Mouse (Mus musculus) intestine, postnatal 0 days (tissue): Measurements from ENCODE around the gene Preb. TPM values are rescaled to one million over a fixed set of nuclear protein-coding genes. Genes with fewer than 3 reads are reported as not detected.
A peak's percentile ranks its signal among the peaks of the same experiment; 100 is the strongest.

Source experiments
- ATAC-seq: fragments of 200-750 bp; cut with Nextera tagmentation; 2 replicates; pipeline ENCODE4 v1.8.0; 2017; ENCODE audit warnings: mild to moderate bottlenecking, moderate TSS enrichment, moderate library complexity
- H3K27ac ChIP-seq: fragments of 300-500 bp; sonication (generic); 2 replicates; pipeline ENCODE4 v1.5.1; 2014; ENCODE audit warnings: mild to moderate bottlenecking, low read depth, low read length, moderate library complexity
- H3K27me3 ChIP-seq: fragments of 300-500 bp; sonication (generic); replicated peaks from 2 replicates; pipeline ENCODE4 v1.6.1; 2014; ENCODE audit warnings: low read length, mixed read lengths; ENCODE audit not compliant: control insufficient read depth, insufficient read depth
- H3K36me3 ChIP-seq: fragments of 300-500 bp; sonication (generic); 2 replicates; pipeline ENCODE4 v1.6.1; 2014; ENCODE audit warnings: mild to moderate bottlenecking, moderate library complexity; ENCODE audit not compliant: control insufficient read depth, insufficient read depth
- H3K4me1 ChIP-seq: fragments of 300-500 bp; sonication (generic); replicated peaks from 2 replicates; pipeline ENCODE4 v1.6.1; 2014; ENCODE audit warnings: antibody characterized with exemption, low read length, mixed read lengths; ENCODE audit not compliant: control insufficient read depth, insufficient read depth
- H3K4me2 ChIP-seq: fragments of 300-500 bp; sonication (generic); replicated peaks from 2 replicates; pipeline ENCODE4 v1.6.1; 2014; ENCODE audit warnings: low read depth, mild to moderate bottlenecking, moderate library complexity
- H3K4me3 ChIP-seq: fragments of 300-500 bp; sonication (generic); 2 replicates; pipeline ENCODE4 v1.5.1; 2014; ENCODE audit warnings: low read depth, low read length
- H3K9ac ChIP-seq: fragments of 300-500 bp; sonication (generic); 2 replicates; pipeline ENCODE4 v1.6.1; 2014; ENCODE audit warnings: mild to moderate bottlenecking, low read depth, low read length
- H3K9me3 ChIP-seq: fragments of 300-500 bp; sonication (generic); 2 replicates; pipeline ENCODE4 v1.6.1; 2016; ENCODE audit warnings: mixed run types; ENCODE audit not compliant: control insufficient read depth
- CTCF ChIP-seq: sonication (generic); IDR thresholded peaks from 2 replicates; pipeline ENCODE4 v1.5.1; 2016; ENCODE audit warnings: low read depth, mild to moderate bottlenecking, control low read depth, antibody characterized with exemption, moderate library complexity
- WGBS: fragments of 180-500 bp; shearing (Covaris S2); extraction: QIAGEN DNeasy Blood & Tissue Kit; methylation state at CpG from one replicate; pipeline ENCODE4 v1.1.7; 2014; 5-methylcytosine and 5-hydroxymethylcytosine counted together
- polyA plus RNA-seq: library from polyadenylated mRNA; unstranded; fragments of >200 nt; fragmentation: Nextera tagmentation; extraction: Ambion mirVana; gene quantifications from 2 replicates; pipeline ENCODE4 v1.2.1, GENCODE M21; 2015

The Preb gene
- polyA plus RNA-seq, 1 experiment from 2014 or later = 150 TPM

DNA sequence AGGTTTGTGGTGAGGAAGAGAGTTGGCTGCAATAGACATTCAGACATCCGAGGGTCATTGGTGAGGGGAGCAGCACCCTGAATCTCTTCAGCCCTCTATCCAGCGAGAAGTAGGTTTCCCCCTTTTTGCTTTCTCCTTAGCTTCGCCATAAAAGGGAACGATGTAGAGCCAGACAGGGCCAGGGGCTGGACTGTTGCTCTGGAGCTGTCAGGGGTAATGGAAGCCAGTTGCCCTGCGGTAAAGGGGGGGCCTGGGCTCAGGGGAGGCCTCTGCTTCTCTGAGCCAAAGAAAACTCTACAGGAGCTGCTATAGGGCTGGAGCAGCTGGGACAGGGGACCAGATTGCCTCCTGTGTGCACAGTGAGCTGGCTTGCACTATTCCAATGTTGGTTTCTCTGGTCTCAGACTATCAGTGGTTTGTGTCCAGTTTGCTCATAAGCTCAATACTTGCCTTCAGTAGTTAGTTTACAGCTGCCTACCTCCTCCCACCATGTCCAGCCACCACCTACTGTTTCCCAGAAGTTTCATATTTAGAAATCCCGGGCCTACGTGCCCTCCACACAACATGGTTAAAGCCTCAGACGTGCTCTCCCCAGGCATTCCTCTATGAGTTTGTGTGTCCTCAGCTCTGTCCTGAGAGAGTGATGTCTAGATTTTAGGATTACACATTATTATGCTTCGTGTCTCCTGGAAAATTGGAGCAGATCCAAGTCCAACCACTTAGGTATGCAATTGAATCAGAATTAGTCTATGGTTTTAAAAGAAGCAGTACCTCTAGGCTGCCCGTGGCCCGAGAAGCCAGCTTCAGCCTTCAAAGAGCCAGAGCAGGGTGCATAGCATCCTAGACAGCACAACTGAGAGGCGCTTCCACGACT, 51.5 kb downstream of the Preb start:
- Histone ChIP-seq H3K36me3 (peaks cover 23% of the 10 kb centered on the region), H3K27ac (peak overlapping the region; percentile 95), H3K9ac (peak overlapping the region; percentile 69; the same call in 1 of the 2 replicates), H3K4me3 (peak overlapping the region; percentile 75), H3K27me3 (no peaks in the 10 kb centered on the region), H3K4me1 (peaks cover 24% of the 10 kb centered on the region), H3K9me3 (no peaks in the 10 kb centered on the region), H3K4me2 (peak overlapping the region; percentile 90)
- ATAC-seq = no peak
- 25% methylated on average over 13 of the region's 13 CpGs for WGBS
- no peak for TF ChIP-seq CTCF

DNA sequence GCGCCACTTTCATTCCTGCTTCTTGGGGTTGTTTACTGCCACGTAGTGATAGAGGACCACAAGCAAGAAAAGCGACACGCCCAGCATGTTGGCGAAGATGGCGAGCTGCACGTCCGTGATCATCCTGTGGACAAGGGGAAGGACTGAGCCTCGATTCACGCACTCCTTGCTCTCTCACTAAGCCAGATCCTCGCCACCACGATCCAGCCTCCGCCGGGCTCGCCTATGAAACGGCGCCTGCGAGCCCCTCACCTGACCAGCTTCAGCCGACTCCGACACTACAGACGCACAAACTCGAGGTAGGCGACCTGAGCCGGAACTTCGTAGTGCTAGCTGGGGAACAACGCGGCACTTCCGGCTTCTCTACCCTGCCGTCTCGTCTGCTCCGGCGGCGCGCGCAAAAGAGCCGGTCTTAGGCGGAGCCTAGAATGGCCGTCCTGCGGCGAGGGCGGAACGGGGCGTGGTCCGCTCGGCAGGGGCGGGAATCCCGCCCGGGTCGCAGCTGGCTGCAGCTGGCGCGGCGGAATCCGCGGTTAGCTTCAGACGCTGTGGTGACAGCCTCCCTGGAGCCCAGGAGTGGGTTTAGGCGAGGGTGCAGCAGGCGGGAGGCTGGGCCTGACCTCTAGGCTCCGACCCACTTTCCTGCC, 52.6 kb downstream of the Preb start, which contains the start of gene Ost4:
Ost4 (minus strand) TSS at position 376 of the 647 bp plus-strand sequence.
- TF ChIP-seq CTCF = no peak
- peaks cover 25% of the 10 kb centered on the region for H3K36me3 ChIP-seq
- no peaks in the 10 kb centered on the region for H3K9me3 ChIP-seq
- peak within 1 kb of the TSS; percentile 81 for H3K9ac ChIP-seq
- H3K4me3 ChIP-seq = peak within 1 kb of the TSS; percentile 75
- peak within 1 kb of the TSS; percentile 95 for H3K27ac ChIP-seq
- peak within 1 kb of the TSS; percentile 90 for H3K4me2 ChIP-seq
- peaks cover 24% of the 10 kb centered on the region for H3K4me1 ChIP-seq
- WGBS = under 1% methylated on average over 58 of the region's 58 CpGs
- ATAC-seq = peak; percentile 89
- H3K27me3 ChIP-seq = no peaks in the 10 kb centered on the region

DNA sequence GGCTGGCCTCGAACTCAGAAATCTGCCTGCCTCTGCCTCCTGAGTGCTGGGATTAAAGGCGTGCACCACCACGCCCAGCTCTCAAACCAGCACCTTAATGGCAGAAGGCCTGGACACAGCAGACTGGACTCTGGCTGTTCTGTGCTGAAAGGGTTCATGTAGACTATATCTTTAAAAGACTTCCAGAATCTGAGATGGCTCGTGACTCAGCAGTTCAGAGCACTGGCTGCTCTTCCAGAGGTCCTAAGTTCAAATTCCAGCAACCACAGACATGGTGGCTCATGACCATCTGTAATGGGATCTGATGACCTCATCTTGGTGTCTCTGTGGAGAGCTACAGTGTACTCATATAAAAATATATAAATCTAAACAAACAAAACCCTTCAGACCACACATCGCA, 58.3 kb downstream of the Preb start:
- WGBS = 81% methylated on average over 5 of the region's 5 CpGs
- ATAC-seq = peak; percentile 60

More for the DNA sequence above, 58.3 kb downstream of the Preb start:
- no peaks in the 10 kb centered on the region for H3K27me3 ChIP-seq
- H3K36me3 ChIP-seq = peaks cover 25% of the 10 kb centered on the region
- H3K9me3 ChIP-seq = no peaks in the 10 kb centered on the region
- H3K4me1 ChIP-seq = no peaks in the 10 kb centered on the region; the same call in none of the 2 replicates
- H3K4me2 ChIP-seq = no peak overlapping the region
- H3K27ac ChIP-seq = no peak overlapping the region
- no peak overlapping the region for H3K4me3 ChIP-seq
- no peak for TF ChIP-seq CTCF
- H3K9ac ChIP-seq = no peak overlapping the region

Other genes starting within 250 kb of the Preb start
- gene Dpysl5, start 248.8 kb downstream of the Preb start, polyA plus RNA-seq = 2.7 and 3.0 TPM in 2 replicates
- gene Mapre3, start 145.7 kb downstream of the Preb start, polyA plus RNA-seq = 25.3 and 25.5 TPM in 2 replicates
- 46.1 and 47.6 TPM in 2 replicates for gene Tmem214, start 92.3 kb downstream of the Preb start, polyA plus RNA-seq
- gene Agbl5, start 71.7 kb downstream of the Preb start, polyA plus RNA-seq = 5.5 and 6.5 TPM in 2 replicates
- 458 and 495 TPM in 2 replicates for gene Ost4, start 52.6 kb downstream of the Preb start, polyA plus RNA-seq
- gene Emilin1, start 47.0 kb downstream of the Preb start, polyA plus RNA-seq = 63.2 and 63.7 TPM in 2 replicates
- gene Khk, start 38.9 kb downstream of the Preb start, polyA plus RNA-seq = 89.6 and 97.9 TPM in 2 replicates
- 535 and 618 TPM in 2 replicates for gene Cgref1, start 14.8 kb downstream of the Preb start, polyA plus RNA-seq
- 1.8 and 2.3 TPM in 2 replicates for gene Tcf23, start 8.3 kb upstream of the Preb start, polyA plus RNA-seq
- 227 and 250 TPM in 2 replicates for gene Atraid, start 88.0 kb upstream of the Preb start, polyA plus RNA-seq
- 18.0 and 20.0 TPM in 2 replicates for gene Slc5a6, start 88.6 kb upstream of the Preb start, polyA plus RNA-seq
- 3.2 and 3.7 TPM in 2 replicates for gene Cad, start 94.4 kb upstream of the Preb start, polyA plus RNA-seq
- not detected in 2 replicates for gene Dnajc5g, start 145.9 kb upstream of the Preb start, polyA plus RNA-seq
- gene Slc30a3, start 147.9 kb upstream of the Preb start, polyA plus RNA-seq = 0.10 TPM in 1 of 2 replicates, not detected in the other
- not detected in 2 replicates for gene Trim54, start 156.4 kb upstream of the Preb start, polyA plus RNA-seq
- gene Ucn, start 178.5 kb upstream of the Preb start, polyA plus RNA-seq = not detected in 2 replicates
- gene Mpv17, start 193.9 kb upstream of the Preb start, polyA plus RNA-seq = 38.8 and 42.2 TPM in 2 replicates
- 0.53 and 1.0 TPM in 2 replicates for gene Gm29609, start 219.6 kb upstream of the Preb start, polyA plus RNA-seq
- 23.1 and 26.2 TPM in 2 replicates for gene Gtf3c2, start 219.8 kb upstream of the Preb start, polyA plus RNA-seq
- gene Snx17, start 232.9 kb upstream of the Preb start, polyA plus RNA-seq = 122 and 130 TPM in 2 replicates
- 43.7 and 45.1 TPM in 2 replicates for gene Eif2b4, start 233.1 kb upstream of the Preb start, polyA plus RNA-seq
- 6.8 and 7.3 TPM in 2 replicates for gene Zfp513, start 241.9 kb upstream of the Preb start, polyA plus RNA-seq